Mouse (Mus musculus) bone marrow, adult 2 months (tissue): Measurements from ENCODE around the gene Aspscr1.

ENCODE experiments used
- CTCF ChIP-seq: fragments of 200-500 bp; IDR thresholded peaks from 2 replicates; pipeline ENCODE4 v1.5.1; 2011; ENCODE audit warnings: low read length, control low read depth; ENCODE audit not compliant: control insufficient read depth, insufficient read depth
- POLR2A ChIP-seq: fragments of 200-500 bp; IDR thresholded peaks from 2 replicates; pipeline ENCODE4 v1.6.1; 2011; ENCODE audit warnings: low read depth, mild to moderate bottlenecking, control low read depth, low read length, borderline replicate concordance; ENCODE audit not compliant: control insufficient read depth

GRCm38 (mm10) chr11:120631726-120632448 lies 40.9 kb upstream of the Aspscr1 start:
- TF ChIP-seq POLR2A: no peak
- no peak for TF ChIP-seq CTCF
